Mouse (Mus musculus) brain, embryonic 14.5 days (tissue): ENCODE data around the gene Hnrnph1.

Experiments
- CTCF ChIP-seq: fragments of 200-500 bp; IDR thresholded peaks from 2 replicates; pipeline ENCODE4 v1.5.1; 2012; ENCODE audit warnings: inconsistent platforms, mild to moderate bottlenecking, moderate library complexity, borderline replicate concordance; ENCODE audit not compliant: insufficient read depth, insufficient read length; ENCODE audit errors: extremely low read depth
- POLR2A ChIP-seq: fragments of 200-500 bp; IDR thresholded peaks from 2 replicates; pipeline ENCODE4 v1.6.1; 2012; ENCODE audit warnings: mild to moderate bottlenecking, inconsistent platforms, borderline replicate concordance; ENCODE audit not compliant: poor library complexity, insufficient read depth, insufficient read length, severe bottlenecking; ENCODE audit errors: extremely low read depth

GRCm38 (mm10) chr11:50393306-50393705, 16.5 kb downstream of the Hnrnph1 start:
- TF ChIP-seq CTCF: no peak
- no peak for TF ChIP-seq POLR2A
